Mouse (Mus musculus) liver, embryonic 14.5 days (tissue): Measurements from ENCODE around the gene Ptpra. TPM values are rescaled to one million over a fixed set of nuclear protein-coding genes. Genes with fewer than 3 reads are reported as not detected.
A peak's percentile ranks its signal among the peaks of the same experiment; 100 is the strongest.

Experiments used
- ATAC-seq: fragments of 200-750 bp; cut with Nextera tagmentation; 2 replicates; pipeline ENCODE4 v1.8.0; 2017; ENCODE audit warnings: moderate number of reproducible peaks, mild to moderate bottlenecking, moderate library complexity; ENCODE audit not compliant: insufficient read depth
- DNase-seq, 3 experiments: peaks; one replicate each; pipeline ENCODE4 v3.0.0-alpha.2; 2012 to 2013; ENCODE audit warnings: low read depth in 3 of 3, low spot score in 3 of 3
- H3K27ac ChIP-seq: fragments of 300-500 bp; sonication (generic); 2 replicates; pipeline ENCODE4 v1.5.1; 2014; ENCODE audit warnings: moderate library complexity, mild to moderate bottlenecking, control low read depth, inconsistent platforms
- H3K27me3 ChIP-seq: fragments of 300-500 bp; sonication (generic); 2 replicates; pipeline ENCODE4 v1.6.1; 2014; ENCODE audit warnings: mild to moderate bottlenecking, low read length, moderate library complexity; ENCODE audit not compliant: control insufficient read depth, insufficient read depth
- H3K36me3 ChIP-seq: fragments of 300-500 bp; sonication (generic); replicated peaks from 2 replicates; pipeline ENCODE4 v1.6.1; 2014; ENCODE audit warnings: low read depth; ENCODE audit not compliant: control insufficient read depth, insufficient read depth
- H3K4me1 ChIP-seq, 2 experiments: fragments of 200-500 bp in 1 of 2; fragments of 300-500 bp in 1 of 2; sonication (generic) in 1 of 2; replicated peaks; 2 replicates each; pipeline ENCODE4 v1.6.1; 2012 to 2014; ENCODE audit warnings: antibody characterized with exemption in 1 of 2, inconsistent platforms in 1 of 2, low read length in 1 of 2; ENCODE audit not compliant: control insufficient read depth in 2 of 2, insufficient read depth in 2 of 2
- H3K4me2 ChIP-seq: fragments of 300-500 bp; sonication (generic); 2 replicates; pipeline ENCODE4 v1.6.1; 2014; ENCODE audit warnings: low read depth, mild to moderate bottlenecking, control low read depth, moderate library complexity
- H3K4me3 ChIP-seq, 2 experiments: fragments of 200-500 bp in 1 of 2; fragments of 300-500 bp in 1 of 2; sonication (generic) in 1 of 2; 2 replicates each; pipeline ENCODE4 v1.5.1; 2012 to 2014; ENCODE audit warnings: low read depth in 2 of 2, low read length in 2 of 2, mild to moderate bottlenecking in 2 of 2, control low read depth in 1 of 2, inconsistent platforms in 1 of 2, moderate library complexity in 1 of 2; ENCODE audit not compliant: insufficient read depth in 1 of 2
- H3K9ac ChIP-seq: fragments of 300-500 bp; sonication (generic); replicated peaks from 2 replicates; pipeline ENCODE4 v1.6.1; 2014; ENCODE audit warnings: mild to moderate bottlenecking, control low read depth, moderate library complexity
- H3K9me3 ChIP-seq: fragments of 300-500 bp; sonication (generic); 2 replicates; pipeline ENCODE4 v1.6.1; 2016; ENCODE audit warnings: low read length, mixed read lengths; ENCODE audit not compliant: control insufficient read depth
- CTCF ChIP-seq: IDR thresholded peaks from 2 replicates; pipeline ENCODE4 v1.5.1; 2016; ENCODE audit warnings: antibody characterized with exemption, low read depth, control low read depth
- EP300 ChIP-seq: IDR thresholded peaks from 2 replicates; pipeline ENCODE4 v1.6.1; 2016; ENCODE audit warnings: antibody characterized with exemption, low read depth
- WGBS: fragments of 180-500 bp; shearing (Covaris S2); extraction: QIAGEN DNeasy Blood & Tissue Kit; methylation state at CpG from one replicate; pipeline ENCODE4 v1.1.7; 2014; ENCODE audit not compliant: insufficient replicate concordance; 5-methylcytosine and 5-hydroxymethylcytosine counted together
- polyA plus RNA-seq, 2 experiments: library from polyadenylated mRNA; depleted of rRNA in 1 of 2; stranded (reverse) in 1 of 2; unstranded in 1 of 2; fragments of >200 nt; fragmentation: Nextera tagmentation in 1 of 2; extraction: Ambion mirVana in 1 of 2; gene quantifications; 2 replicates each; pipeline versions ENCODE4 v1.2.1 to v1.2.3; 2012 to 2014

The Ptpra gene
- polyA plus RNA-seq, 2 experiments = 19.3 to 29.6 TPM

DNA sequence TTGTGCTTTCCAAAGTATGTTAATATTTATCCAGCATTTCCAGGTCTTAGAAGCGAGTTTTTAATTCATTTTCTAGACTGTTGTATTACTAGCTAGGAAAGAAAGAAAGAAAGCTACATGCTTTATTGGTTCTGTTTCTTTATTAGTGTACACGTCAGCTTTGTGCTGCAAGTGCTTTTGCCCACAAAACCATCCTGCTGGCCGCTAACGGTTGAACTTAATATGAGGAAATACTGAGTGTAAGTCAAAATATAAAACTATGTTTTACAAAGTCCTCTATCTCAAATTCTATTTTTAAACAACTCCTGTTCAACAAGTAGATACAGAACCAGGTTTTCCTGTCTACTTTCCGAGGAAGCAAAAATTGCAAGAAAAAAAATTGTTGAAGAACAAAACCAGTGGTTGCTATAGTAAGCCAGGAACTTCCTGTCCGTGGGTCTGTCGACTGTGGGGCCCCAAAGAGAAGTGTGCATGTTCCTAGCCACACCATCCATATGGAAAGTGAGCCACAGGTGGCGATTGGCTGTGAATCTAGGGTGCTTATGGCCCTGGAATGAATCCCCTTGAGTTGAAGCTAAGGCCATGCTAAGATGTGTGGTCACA is 22.9 kb downstream of the Ptpra start:
- TF ChIP-seq EP300 (no peak), CTCF (no peak)
- ATAC-seq = no peak
- Histone ChIP-seq H3K4me2 (peak overlapping the region; percentile 6; the same call in 1 of the 2 replicates), H3K4me3 (no peak overlapping the region), H3K4me1 (peaks cover 15 to 17% of the 10 kb centered on the region in 2 experiments), H3K36me3 (no peaks in the 10 kb centered on the region), H3K9me3 (no peaks in the 10 kb centered on the region), H3K27me3 (no peaks in the 10 kb centered on the region), H3K9ac (no peak overlapping the region), H3K27ac (no peak overlapping the region)
- no peak for DNase-seq
- WGBS = 17% methylated on average over 8 of the region's 8 CpGs

DNA sequence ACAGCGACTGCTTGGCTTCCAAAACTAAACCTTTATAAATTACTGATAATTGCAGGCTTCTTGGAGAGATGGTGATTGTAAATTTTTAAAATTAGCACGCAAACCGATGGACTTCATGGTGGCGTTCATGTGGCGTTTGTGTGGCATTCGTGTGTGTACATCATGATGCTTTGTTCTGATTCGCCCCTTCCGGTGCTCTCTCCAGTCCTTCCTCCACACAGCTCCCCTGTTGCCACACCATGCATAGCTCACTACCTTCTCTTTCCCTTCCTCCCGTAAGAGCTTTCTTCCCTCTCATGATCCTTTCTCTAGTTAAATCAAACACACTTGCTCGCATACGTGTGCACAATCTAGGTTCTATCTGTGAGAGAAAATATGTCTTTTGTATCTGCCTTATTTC is 25.7 kb downstream of the Ptpra start:
- 81% methylated on average over 11 of the region's 11 CpGs for WGBS
- H3K27me3 ChIP-seq = no peaks in the 10 kb centered on the region
- peaks cover under 1 to 4% of the 10 kb centered on the region in 2 experiments; a peak in 3 of 4 replicates for H3K4me1 ChIP-seq
- H3K36me3 ChIP-seq = no peaks in the 10 kb centered on the region
- no peak for TF ChIP-seq EP300
- no peak overlapping the region for H3K4me3 ChIP-seq
- H3K4me2 ChIP-seq = no peak overlapping the region
- ATAC-seq (no peak), DNase-seq (no peak)
- H3K9ac ChIP-seq = no peak overlapping the region
- H3K9me3 ChIP-seq = no peaks in the 10 kb centered on the region
- H3K27ac ChIP-seq = no peak overlapping the region

DNA sequence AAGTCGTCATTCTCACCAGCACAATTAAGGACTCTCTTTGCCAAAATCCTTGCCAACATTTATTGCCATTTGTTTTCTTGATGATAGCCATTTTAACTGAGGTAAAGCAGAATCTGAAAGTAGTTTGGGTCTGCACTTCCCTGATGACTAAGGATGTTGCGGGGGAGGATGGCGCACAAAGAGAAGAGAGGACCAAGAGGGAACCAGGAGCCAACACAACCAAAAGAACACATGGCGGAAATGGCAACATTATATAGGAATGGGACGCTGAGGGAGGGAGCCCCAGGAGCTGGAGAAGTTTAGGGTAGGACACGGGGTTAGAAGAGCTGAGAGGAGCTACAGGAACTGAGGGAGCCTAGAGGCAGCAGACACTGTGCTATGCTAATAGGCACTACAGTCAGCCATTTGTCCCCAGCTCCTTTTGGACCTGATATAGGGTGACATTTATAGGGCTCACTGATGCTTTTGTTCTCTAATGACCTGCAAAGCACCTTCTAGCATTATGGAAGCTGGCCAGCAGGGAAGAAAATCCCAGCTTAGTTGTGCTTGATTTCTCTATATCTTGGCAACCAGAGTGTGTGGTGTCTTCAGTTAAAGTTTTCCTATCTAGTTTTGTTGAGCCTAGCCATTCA is 26.7 kb downstream of the Ptpra start:
- no peak for DNase-seq
- TF ChIP-seq CTCF = no peak
- no peak for TF ChIP-seq EP300
- Histone ChIP-seq H3K9me3 (no peaks in the 10 kb centered on the region), H3K27me3 (no peaks in the 10 kb centered on the region), H3K4me2 (no peak overlapping the region), H3K4me1 (peaks cover 0 to 3% of the 10 kb centered on the region in 2 experiments; a peak in 2 of 4 replicates), H3K36me3 (no peaks in the 10 kb centered on the region), H3K9ac (no peak overlapping the region), H3K4me3 (no peak overlapping the region), H3K27ac (no peak overlapping the region)
- no peak for ATAC-seq
- WGBS = 81% methylated on average over 6 of the region's 6 CpGs

DNA sequence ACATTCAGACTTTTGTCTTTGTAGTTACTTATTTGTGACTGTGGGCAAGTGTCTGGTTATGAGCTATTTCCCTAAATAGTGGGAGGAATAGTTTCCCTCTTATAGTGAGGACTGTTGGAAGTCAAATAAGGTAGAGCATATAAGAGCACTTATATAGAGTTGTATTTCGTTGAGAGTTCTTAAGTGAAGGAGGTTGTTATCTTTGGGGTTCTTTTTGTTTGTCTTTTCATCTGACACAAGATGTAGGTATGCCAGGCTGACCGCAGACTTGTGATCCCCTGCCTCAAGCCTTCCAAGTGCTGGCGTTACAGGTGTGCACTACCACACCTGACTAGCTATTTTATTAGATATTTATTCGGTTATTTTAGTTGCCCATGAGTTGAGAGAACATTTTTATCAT is 32.1 kb downstream of the Ptpra start:
- ATAC-seq (no peak), DNase-seq (no peak)
- Histone ChIP-seq H3K27me3 (no peaks in the 10 kb centered on the region), H3K4me3 (no peak overlapping the region), H3K4me1 (no peaks in the 10 kb centered on the region), H3K36me3 (no peaks in the 10 kb centered on the region), H3K9me3 (no peaks in the 10 kb centered on the region), H3K9ac (no peak overlapping the region), H3K4me2 (no peak overlapping the region), H3K27ac (no peak overlapping the region)
- TF ChIP-seq CTCF (no peak), EP300 (no peak)
- 74% methylated on average over 4 of the region's 4 CpGs for whole genome bisulfite sequencing

DNA sequence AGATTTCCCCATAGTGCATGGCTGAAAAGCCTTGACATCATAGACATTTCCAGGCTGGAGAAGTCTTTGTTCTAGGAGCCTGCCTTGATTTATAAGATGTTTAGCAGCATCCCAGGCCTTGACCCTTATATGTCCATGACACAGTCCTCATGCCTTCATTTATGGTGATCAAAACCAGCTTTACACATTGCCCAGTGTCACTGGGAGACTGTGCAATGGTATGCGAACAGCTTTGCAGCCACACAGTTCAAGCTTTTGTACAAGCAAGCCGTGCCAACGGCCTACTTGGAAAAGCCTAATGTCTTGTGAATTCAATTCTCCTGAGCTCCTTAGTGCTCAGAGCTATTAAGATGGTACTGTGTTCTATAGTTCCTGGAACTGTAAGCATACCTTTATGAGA is 32.6 kb downstream of the Ptpra start:
- no peaks in the 10 kb centered on the region for H3K9me3 ChIP-seq
- TF ChIP-seq EP300 (no peak), CTCF (no peak)
- 80% methylated on average over 3 of the region's 3 CpGs for WGBS
- H3K9ac ChIP-seq = no peak overlapping the region
- no peak for DNase-seq
- no peak overlapping the region for H3K4me3 ChIP-seq
- no peak for ATAC-seq
- no peaks in the 10 kb centered on the region for H3K27me3 ChIP-seq
- H3K36me3 ChIP-seq = no peaks in the 10 kb centered on the region
- H3K4me2 ChIP-seq = no peak overlapping the region
- no peaks in the 10 kb centered on the region for H3K4me1 ChIP-seq
- H3K27ac ChIP-seq = no peak overlapping the region
